Mouse (Mus musculus): ENCODE measurements around the gene Glul.

GRCm38 (mm10) chr1:153893746-153894145 is 6.0 kb upstream of the Glul start:
- TF ChIP-seq CTCF (IDR thresholded peaks at IDR 0.05; ENCODE audit: low read depth) (no peak), EP300 (IDR thresholded peaks at IDR 0.05; ENCODE audit: low read depth) (no peak)
